Mouse (Mus musculus) neural tube, embryonic 15.5 days (tissue): ENCODE measurements around the gene Ppme1. TPM values are rescaled to one million over a fixed set of nuclear protein-coding genes. Genes with fewer than 3 reads are reported as not detected.

Experiments
- ATAC-seq: fragments of 200-750 bp; cut with Nextera tagmentation; 2 replicates; pipeline ENCODE4 v1.8.0; 2017; ENCODE audit warnings: mild to moderate bottlenecking, moderate TSS enrichment, moderate library complexity; ENCODE audit not compliant: low FRiP score
- H3K27ac ChIP-seq: fragments of 300-500 bp; sonication (generic); replicated peaks from 2 replicates; pipeline ENCODE4 v1.5.1; 2015; ENCODE audit warnings: mild to moderate bottlenecking, inconsistent platforms
- H3K27me3 ChIP-seq: fragments of 300-500 bp; sonication (generic); replicated peaks from 2 replicates; pipeline ENCODE4 v1.6.1; 2015; ENCODE audit warnings: inconsistent platforms
- H3K36me3 ChIP-seq: fragments of 300-500 bp; sonication (generic); 2 replicates; pipeline ENCODE4 v1.6.1; 2015; ENCODE audit warnings: inconsistent platforms
- H3K4me1 ChIP-seq: fragments of 300-500 bp; sonication (generic); 2 replicates; pipeline ENCODE4 v1.6.1; 2015; ENCODE audit warnings: inconsistent platforms
- H3K4me2 ChIP-seq: fragments of 300-500 bp; sonication (generic); 2 replicates; pipeline ENCODE4 v1.6.1; 2015; ENCODE audit warnings: inconsistent platforms, mild to moderate bottlenecking, moderate library complexity
- H3K4me3 ChIP-seq: fragments of 300-500 bp; sonication (generic); replicated peaks from 2 replicates; pipeline ENCODE4 v1.5.1; 2015; ENCODE audit warnings: mild to moderate bottlenecking, inconsistent platforms
- H3K9ac ChIP-seq: fragments of 300-500 bp; sonication (generic); replicated peaks from 2 replicates; pipeline ENCODE4 v1.6.1; 2015; ENCODE audit warnings: mild to moderate bottlenecking, inconsistent platforms
- H3K9me3 ChIP-seq: fragments of 300-500 bp; sonication (generic); replicated peaks from 2 replicates; pipeline ENCODE4 v1.6.1; 2016; ENCODE audit warnings: inconsistent platforms
- WGBS: fragments of 180-500 bp; shearing (Covaris S2); methylation state at CpG from one replicate; pipeline ENCODE4 v1.1.7; 2015; ENCODE audit warnings: mixed read lengths; 5-methylcytosine and 5-hydroxymethylcytosine counted together
- polyA plus RNA-seq: library from polyadenylated mRNA; unstranded; fragments of >200 nt; fragmentation: Nextera tagmentation; extraction: Ambion mirVana; gene quantifications from 2 replicates; pipeline ENCODE4 v1.2.1, GENCODE M21; 2015

The Ppme1 gene
- polyA plus RNA-seq, 1 experiment from 2014 or later: 165 TPM

DNA sequence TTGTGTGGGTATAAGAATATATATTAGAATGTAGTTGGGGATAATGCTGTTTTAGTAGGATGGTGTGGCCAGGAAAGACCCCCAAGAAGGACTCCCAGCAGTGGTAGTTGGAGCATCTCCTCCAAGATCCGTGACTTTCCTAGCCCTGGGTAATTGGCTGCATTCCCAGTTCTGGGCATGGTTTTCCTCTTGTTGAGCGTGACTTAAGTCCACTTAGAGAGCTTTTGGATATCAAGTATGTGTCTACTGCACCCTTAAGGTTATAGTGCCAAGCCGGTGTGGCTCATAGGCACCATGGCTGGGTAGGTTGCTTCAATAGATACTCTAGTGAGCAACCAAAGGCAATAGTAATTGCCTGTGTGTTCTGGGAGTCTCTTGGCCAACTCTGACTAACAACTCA is 48.4 kb downstream of the Ppme1 start:
- Histone ChIP-seq H3K4me3 (no peak overlapping the region), H3K27me3 (no peaks in the 10 kb centered on the region), H3K9ac (no peak overlapping the region), H3K4me1 (no peaks in the 10 kb centered on the region), H3K36me3 (peaks cover 19% of the 10 kb centered on the region), H3K4me2 (no peak overlapping the region), H3K27ac (no peak overlapping the region), H3K9me3 (no peaks in the 10 kb centered on the region)
- ATAC-seq: no peak
- WGBS: 84% methylated on average over 3 of the region's 3 CpGs

DNA sequence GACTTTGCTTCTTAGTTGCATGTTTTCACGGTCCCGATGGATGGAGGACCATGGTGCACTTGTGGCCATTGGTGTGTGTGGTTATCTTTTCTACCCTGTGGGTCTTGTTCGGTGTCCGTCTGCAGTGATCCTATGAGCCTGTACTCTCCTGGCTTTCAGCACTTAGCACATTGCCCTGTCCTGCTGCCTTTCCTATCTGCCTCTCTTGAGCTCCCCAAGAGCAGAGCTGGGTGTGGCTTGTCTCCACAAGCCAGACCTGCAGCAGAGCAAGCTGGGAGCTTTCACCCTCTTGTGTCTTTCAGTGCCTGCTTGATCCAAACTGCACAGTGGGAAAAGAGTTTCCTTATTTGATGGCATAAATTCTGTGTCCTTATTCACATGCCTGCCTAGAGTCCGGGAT is 54.6 kb downstream of the Ppme1 start:
- Histone ChIP-seq H3K9me3 (no peaks in the 10 kb centered on the region), H3K27me3 (no peaks in the 10 kb centered on the region), H3K9ac (no peak overlapping the region), H3K27ac (no peak overlapping the region), H3K4me2 (no peak overlapping the region), H3K36me3 (no peaks in the 10 kb centered on the region), H3K4me3 (no peak overlapping the region), H3K4me1 (no peaks in the 10 kb centered on the region)
- WGBS: 98% methylated on average over 5 of the region's 5 CpGs
- no peak for ATAC-seq

DNA sequence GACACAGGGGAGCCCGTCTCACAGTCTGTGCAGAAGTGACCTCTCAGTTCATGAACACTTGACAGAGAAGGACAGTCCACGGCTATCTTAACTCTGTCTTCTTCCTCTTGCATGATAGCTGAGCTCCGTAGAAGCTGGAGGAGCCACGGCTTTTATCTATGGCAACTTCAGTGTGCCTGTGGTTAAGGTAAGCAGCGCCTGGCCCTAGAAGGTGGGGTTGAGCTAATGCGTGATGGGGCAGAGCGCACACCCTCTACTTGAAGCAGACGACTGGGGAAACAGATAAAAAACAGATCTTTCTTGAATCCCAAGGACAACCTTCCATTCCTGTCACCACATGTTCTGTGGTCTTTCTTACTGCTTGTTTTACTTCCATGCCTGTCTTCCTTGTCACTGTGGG is 55.2 kb downstream of the Ppme1 start:
- Histone ChIP-seq H3K36me3 (no peaks in the 10 kb centered on the region), H3K4me3 (no peak overlapping the region), H3K4me2 (no peak overlapping the region), H3K9me3 (no peaks in the 10 kb centered on the region), H3K27me3 (no peaks in the 10 kb centered on the region), H3K27ac (no peak overlapping the region), H3K4me1 (no peaks in the 10 kb centered on the region), H3K9ac (no peak overlapping the region)
- ATAC-seq: no peak
- 93% methylated on average over 8 of the region's 8 CpGs for WGBS

DNA sequence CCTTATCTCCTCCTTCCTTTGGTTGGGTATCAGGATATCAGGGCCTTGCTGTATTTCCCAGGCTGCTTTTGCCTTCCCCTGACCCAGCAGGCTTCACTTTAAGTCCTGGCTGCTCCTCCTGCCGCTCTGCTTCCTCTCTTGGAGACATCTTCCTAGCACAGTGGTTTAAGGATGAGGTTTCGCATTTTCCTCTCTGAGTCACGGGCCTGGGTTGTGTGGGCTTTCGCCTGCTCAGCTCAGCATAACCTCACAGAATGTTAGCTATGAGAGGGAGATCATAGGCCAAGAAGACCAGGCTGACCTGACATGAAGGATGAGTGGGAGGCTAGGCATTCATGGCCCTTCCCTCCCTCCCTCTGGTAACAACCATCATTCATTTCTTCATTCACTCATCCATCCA is 59.4 kb downstream of the Ppme1 start:
- no peaks in the 10 kb centered on the region for H3K36me3 ChIP-seq
- H3K4me2 ChIP-seq: no peak overlapping the region
- H3K27ac ChIP-seq: no peak overlapping the region
- no peak for ATAC-seq
- no peak overlapping the region for H3K4me3 ChIP-seq
- no peaks in the 10 kb centered on the region for H3K27me3 ChIP-seq
- WGBS: 97% methylated on average over 4 of the region's 4 CpGs
- no peaks in the 10 kb centered on the region for H3K9me3 ChIP-seq
- H3K4me1 ChIP-seq: peaks cover 35% of the 10 kb centered on the region
- H3K9ac ChIP-seq: no peak overlapping the region

- Histone ChIP-seq H3K36me3 (no peaks in the 10 kb centered on the region), H3K27ac (peak overlapping the region; percentile 65), H3K9me3 (no peaks in the 10 kb centered on the region), H3K9ac (no peak overlapping the region), H3K4me3 (no peak overlapping the region), H3K27me3 (no peaks in the 10 kb centered on the region), H3K4me2 (no peak overlapping the region), H3K4me1 (peaks cover 43% of the 10 kb centered on the region)
- WGBS: 71% methylated on average over 12 of the region's 12 CpGs
- no peak for ATAC-seq
Observed at GRCm38 (mm10) chr7:100310290-100310689, 61.8 kb downstream of the Ppme1 start.

- 33% methylated on average over 6 of the region's 6 CpGs for WGBS
- H3K4me2 ChIP-seq: no peak overlapping the region
- peak overlapping the region; percentile 65 for H3K27ac ChIP-seq
- no peaks in the 10 kb centered on the region for H3K36me3 ChIP-seq
- H3K9me3 ChIP-seq: no peaks in the 10 kb centered on the region
- H3K9ac ChIP-seq: no peak overlapping the region
- no peak overlapping the region for H3K4me3 ChIP-seq
- peaks cover 43% of the 10 kb centered on the region for H3K4me1 ChIP-seq
- no peaks in the 10 kb centered on the region for H3K27me3 ChIP-seq
- ATAC-seq: no peak
Observed at GRCm38 (mm10) chr7:100309679-100310078, 62.4 kb downstream of the Ppme1 start.

- H3K27me3 ChIP-seq: no peaks in the 10 kb centered on the region
- no peak overlapping the region for H3K4me2 ChIP-seq
- H3K27ac ChIP-seq: peak overlapping the region; percentile 65
- WGBS: 18% methylated on average over 1 of the region's 1 CpGs
- no peaks in the 10 kb centered on the region for H3K9me3 ChIP-seq
- H3K4me3 ChIP-seq: no peak overlapping the region
- H3K9ac ChIP-seq: no peak overlapping the region
- peak; percentile 39; the same call in 1 of the 2 replicates for ATAC-seq
- peaks cover 43% of the 10 kb centered on the region for H3K4me1 ChIP-seq
- no peaks in the 10 kb centered on the region for H3K36me3 ChIP-seq
Observed at GRCm38 (mm10) chr7:100309216-100309615, 62.9 kb downstream of the Ppme1 start.

GRCm38 (mm10) chr7:100307872-100308653 is 64.0 kb downstream of the Ppme1 start:
- Histone ChIP-seq H3K36me3 (no peaks in the 10 kb centered on the region), H3K4me3 (no peak overlapping the region), H3K9ac (no peak overlapping the region), H3K9me3 (no peaks in the 10 kb centered on the region), H3K4me2 (no peak overlapping the region), H3K4me1 (peaks cover 43% of the 10 kb centered on the region), H3K27ac (peak overlapping the region; percentile 82), H3K27me3 (no peaks in the 10 kb centered on the region)
- 47% methylated on average over 4 of the region's 6 CpGs for WGBS
- ATAC-seq: peak; percentile 88

DNA sequence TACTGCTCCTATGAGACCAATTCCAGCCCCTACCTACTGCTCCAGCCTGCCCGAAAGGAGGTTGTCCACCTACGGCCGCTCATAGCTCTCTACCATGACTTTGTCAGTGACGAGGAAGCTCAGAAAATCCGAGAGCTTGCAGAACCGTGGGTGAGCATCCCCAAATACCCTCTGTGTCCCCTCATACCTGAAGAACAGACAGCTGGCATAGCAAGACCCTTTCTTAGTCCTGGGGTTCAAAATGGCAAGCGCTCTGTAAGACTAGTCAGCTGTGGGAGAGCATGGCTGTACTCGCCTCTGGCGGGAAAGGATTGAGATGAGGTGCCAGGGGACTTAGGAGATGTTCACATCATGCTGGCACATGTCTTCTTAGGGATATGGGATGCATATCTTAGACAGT is 66.2 kb downstream of the Ppme1 start:
- ATAC-seq: no peak
- H3K4me2 ChIP-seq: no peak overlapping the region
- no peak overlapping the region for H3K4me3 ChIP-seq
- H3K27ac ChIP-seq: no peak overlapping the region
- H3K36me3 ChIP-seq: no peaks in the 10 kb centered on the region
- no peaks in the 10 kb centered on the region for H3K9me3 ChIP-seq
- 92% methylated on average over 9 of the region's 9 CpGs for WGBS
- peaks cover 38% of the 10 kb centered on the region for H3K4me1 ChIP-seq
- no peak overlapping the region for H3K9ac ChIP-seq
- H3K27me3 ChIP-seq: no peaks in the 10 kb centered on the region

GRCm38 (mm10) chr7:100302316-100302715 is 69.8 kb downstream of the Ppme1 start:
- Histone ChIP-seq H3K4me2 (no peak overlapping the region), H3K9me3 (no peaks in the 10 kb centered on the region), H3K4me3 (no peak overlapping the region), H3K27ac (peak overlapping the region; percentile 65), H3K36me3 (no peaks in the 10 kb centered on the region), H3K4me1 (peaks cover 4% of the 10 kb centered on the region), H3K9ac (no peak overlapping the region), H3K27me3 (no peaks in the 10 kb centered on the region)
- WGBS: 68% methylated on average over 4 of the region's 4 CpGs
- peak; percentile 27; the same call in 1 of the 2 replicates for ATAC-seq

GRCm38 (mm10) chr7:100301390-100301789 is 70.7 kb downstream of the Ppme1 start:
- H3K27ac ChIP-seq: peak overlapping the region; percentile 65; the same call in 1 of the 2 replicates
- no peaks in the 10 kb centered on the region for H3K4me1 ChIP-seq
- H3K4me2 ChIP-seq: no peak overlapping the region
- H3K36me3 ChIP-seq: no peaks in the 10 kb centered on the region
- H3K9ac ChIP-seq: no peak overlapping the region
- H3K4me3 ChIP-seq: no peak overlapping the region
- no peak for ATAC-seq
- H3K9me3 ChIP-seq: no peaks in the 10 kb centered on the region
- H3K27me3 ChIP-seq: no peaks in the 10 kb centered on the region
- WGBS: 78% methylated on average over 3 of the region's 3 CpGs

DNA sequence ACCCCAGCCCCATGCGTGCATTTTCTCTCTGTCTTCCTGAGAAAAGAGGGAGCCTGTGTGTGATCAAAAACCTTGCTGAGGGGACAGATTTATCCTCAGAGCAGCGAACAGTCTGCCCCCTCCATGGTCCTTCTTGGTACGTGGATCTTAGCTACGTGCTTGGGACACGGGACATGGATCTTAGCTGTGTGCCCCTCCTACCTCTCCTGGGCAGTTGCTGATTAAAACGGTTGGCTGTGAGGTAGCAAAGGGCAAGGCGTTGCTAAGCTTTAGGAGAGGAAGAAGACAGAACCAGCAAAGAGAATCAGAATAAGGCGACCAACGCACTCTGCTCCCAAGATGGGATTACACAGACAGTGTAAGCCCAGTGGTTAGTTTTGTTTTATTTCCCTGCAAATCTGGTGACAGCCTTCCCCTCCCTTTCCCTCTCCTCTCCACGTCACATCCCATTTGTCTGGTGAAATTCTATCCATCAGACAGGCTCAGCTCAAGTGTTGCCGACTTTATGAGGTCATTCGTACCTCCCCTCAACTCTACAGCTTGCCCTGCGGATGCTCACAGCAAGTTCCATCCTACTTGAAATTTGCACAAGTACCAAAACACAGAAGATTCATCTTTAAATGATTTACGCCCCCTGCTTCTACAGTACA is 73.1 kb downstream of the Ppme1 start:
- Histone ChIP-seq H3K9me3 (no peaks in the 10 kb centered on the region), H3K36me3 (no peaks in the 10 kb centered on the region), H3K4me2 (no peak overlapping the region), H3K4me3 (no peak overlapping the region), H3K9ac (no peak overlapping the region), H3K27me3 (no peaks in the 10 kb centered on the region), H3K4me1 (peaks cover 4% of the 10 kb centered on the region; the same call in 1 of the 2 replicates), H3K27ac (no peak overlapping the region)
- ATAC-seq: no peak
- 68% methylated on average over 14 of the region's 14 CpGs for WGBS
